31 mouse cellular contexts compared by ENCODE assay signal in the genomic region with DNA sequence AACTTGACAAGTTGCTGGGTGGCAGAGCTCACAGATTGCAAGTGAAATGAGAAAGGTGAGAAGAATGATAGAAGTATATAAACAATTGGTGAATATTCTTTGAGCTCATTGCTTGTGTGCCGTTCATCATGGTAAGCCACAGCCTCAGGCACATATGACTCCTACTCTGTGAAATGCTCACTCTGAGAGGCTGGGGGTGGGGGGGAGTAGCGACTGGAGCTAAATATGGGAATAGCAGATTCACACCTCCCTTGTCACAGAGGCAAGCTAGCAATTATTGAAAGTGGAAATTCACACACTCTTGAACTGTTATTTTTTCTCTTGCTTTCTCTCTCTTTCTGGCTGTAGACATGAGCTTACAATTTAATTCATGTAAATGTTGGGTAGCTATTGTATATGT.
A peak's percentile ranks its signal among the peaks of the same experiment; 100 is the strongest.
DNase-seq lines count a peak whose midpoint lies in the region; ATAC-seq and TF ChIP-seq lines count a peak whose summit lies in the region.
"Had no signal": no experiment of that assay in that cellular context is flagged by ENCODE, and none has a peak within 500 bp of the region (broad histone marks: within the 10 kb centered on the region; RNA-seq: fewer than 3 reads in every experiment).

No protein-coding gene starts in this region.

- intact Hi-C loops in left cerebral cortex, postnatal 10 days (cut with DNase I): no loop called here

- no peak overlapping the region for H3K9ac ChIP-seq in forebrain, postnatal 0 days
- no peak overlapping the region for H3K9ac ChIP-seq in forebrain, embryonic 14.5 days (ENCODE audit: low read length)
- H3K9ac ChIP-seq: embryonic facial prominence, embryonic 13.5 days; forebrain, embryonic 12.5 days; heart, embryonic 12.5 days; heart, embryonic 15.5 days; hindbrain, embryonic 13.5 days had no signal

- no peak for TF ChIP-seq CTCF in forebrain, postnatal 0 days (IDR thresholded peaks at IDR 0.05; ENCODE audit: low read depth)

- H3K9me3 ChIP-seq in forebrain, postnatal 0 days (ENCODE audit: low read length): no peaks in the 10 kb centered on the region
- no peaks in the 10 kb centered on the region for H3K9me3 ChIP-seq in forebrain, embryonic 14.5 days (replicated peaks; ENCODE audit: control insufficient read depth, low read length)
- H3K9me3 ChIP-seq: embryonic facial prominence, embryonic 10.5 days; embryonic facial prominence, embryonic 13.5 days; forebrain, embryonic 12.5 days; heart, embryonic 12.5 days; heart, embryonic 15.5 days; hindbrain, embryonic 10.5 days; hindbrain, embryonic 13.5 days had no signal

- peak; percentile 50 for ATAC-seq in forebrain, postnatal 0 days
- ATAC-seq in forebrain, embryonic 14.5 days: no peak
- ATAC-seq: activated CD4-positive, CD25-positive, alpha-beta regulatory T cell, adult 4 months; forebrain, embryonic 16.5 days; hindbrain, postnatal 0 days; inflammation-experienced regulatory T-cells, adult 6 months had no signal

- 82% methylated on average over 2 of the region's 2 CpGs for WGBS in forebrain, postnatal 0 days
- WGBS in forebrain, embryonic 14.5 days: 81% methylated on average over 2 of the region's 2 CpGs

- no peaks in the 10 kb centered on the region for H3K4me1 ChIP-seq in forebrain, postnatal 0 days (ENCODE audit: insufficient read depth)
- no peaks in the 10 kb centered on the region for H3K4me1 ChIP-seq in forebrain, embryonic 14.5 days (ENCODE audit: control insufficient read depth, insufficient read depth, low read length)
- H3K4me1 ChIP-seq: embryonic facial prominence, embryonic 10.5 days; embryonic facial prominence, embryonic 13.5 days; forebrain, embryonic 12.5 days; heart, embryonic 12.5 days; heart, embryonic 15.5 days; hindbrain, embryonic 10.5 days; hindbrain, embryonic 13.5 days had no signal

- H3K27me3 ChIP-seq in forebrain, postnatal 0 days (ENCODE audit: insufficient read depth, low read length): no peaks in the 10 kb centered on the region
- no peaks in the 10 kb centered on the region for H3K27me3 ChIP-seq in forebrain, embryonic 14.5 days (replicated peaks; ENCODE audit: control insufficient read depth, insufficient read depth, low read length)
- H3K27me3 ChIP-seq: embryonic facial prominence, embryonic 13.5 days; forebrain, embryonic 12.5 days; heart, embryonic 12.5 days; heart, embryonic 15.5 days; hindbrain, embryonic 13.5 days had no signal

- H3K4me2 ChIP-seq in forebrain, postnatal 0 days (ENCODE audit: low read depth): no peak overlapping the region
- no peak overlapping the region for H3K4me2 ChIP-seq in forebrain, embryonic 14.5 days (ENCODE audit: low read length)
- H3K4me2 ChIP-seq: embryonic facial prominence, embryonic 13.5 days; forebrain, embryonic 12.5 days; heart, embryonic 12.5 days; heart, embryonic 15.5 days; hindbrain, embryonic 13.5 days had no signal

- H3K4me3 ChIP-seq in forebrain, postnatal 0 days (ENCODE audit: low read depth, low read length): no peak overlapping the region
- H3K4me3 ChIP-seq in forebrain, embryonic 14.5 days (ENCODE audit: low read depth, low read length): no peak overlapping the region
- H3K4me3 ChIP-seq: embryonic facial prominence, embryonic 10.5 days; embryonic facial prominence, embryonic 13.5 days; erythroblast, embryonic 14.5 days; forebrain, embryonic 12.5 days; heart, embryonic 12.5 days; heart, embryonic 15.5 days; hindbrain, embryonic 10.5 days; hindbrain, embryonic 13.5 days had no signal

- H3K36me3 ChIP-seq in forebrain, postnatal 0 days (ENCODE audit: insufficient read depth): no peaks in the 10 kb centered on the region
- no peaks in the 10 kb centered on the region for H3K36me3 ChIP-seq in forebrain, embryonic 14.5 days (ENCODE audit: control insufficient read depth, insufficient read depth, low read length)
- H3K36me3 ChIP-seq: embryonic facial prominence, embryonic 10.5 days; embryonic facial prominence, embryonic 13.5 days; forebrain, embryonic 12.5 days; heart, embryonic 12.5 days; heart, embryonic 15.5 days; hindbrain, embryonic 10.5 days; hindbrain, embryonic 13.5 days had no signal

- H3K27ac ChIP-seq in forebrain, postnatal 0 days (ENCODE audit: low read depth, low read length): no peak overlapping the region
- no peak overlapping the region for H3K27ac ChIP-seq in forebrain, embryonic 14.5 days (ENCODE audit: low read depth, low read length)
- H3K27ac ChIP-seq: embryonic facial prominence, embryonic 10.5 days; embryonic facial prominence, embryonic 13.5 days; forebrain, embryonic 12.5 days; heart, embryonic 15.5 days; hindbrain, embryonic 10.5 days; hindbrain, embryonic 13.5 days; hindbrain, postnatal 0 days had no signal

- DNase-seq in forebrain, postnatal 0 days: no peak
- DNase-seq in forebrain, embryonic 14.5 days (ENCODE audit: low spot score): no peak
- DNase-seq in left cerebral cortex, adult 11 months (ENCODE audit: low spot score): peak; percentile 1
- DNase-seq in left cerebral cortex, postnatal 10 days (ENCODE audit: extremely low spot score in 1 of 2, low spot score in 2 of 2): no peak
- peak; percentile 24 to 34 for DNase-seq in right cerebral cortex, postnatal 10 days (ENCODE audit: low spot score in 2 of 2)
- no peak for DNase-seq in right cerebral cortex, postnatal 25 days
- DNase-seq in telencephalon, adult 2 months (ENCODE audit: low read depth, low spot score): peak; percentile 17
- no peak for DNase-seq in embryo, embryonic 10 days (ENCODE audit: low spot score)
- DNase-seq: adrenal gland, adult 8-10 months; adrenal gland, postnatal 25 days; cerebellum, adult 11 months; cerebellum, adult 2 months; cerebellum, adult 9-11 months; cerebellum, postnatal 25 days; embryo, embryonic 11 days; gastrocnemius, postnatal 25 days; heart, adult 18-20 months; heart, postnatal 10 days; heart, postnatal 36 days had no signal

Comparison
In these comparisons a context has a peak if more than half of its experiments do, and no peak if none do; other contexts are left out.
1. DNase-seq: peak in left cerebral cortex, adult 11 months (single experiment), right cerebral cortex, postnatal 10 days (2 of 2) and telencephalon, adult 2 months (single experiment); none in forebrain, postnatal 0 days (single experiment), forebrain, embryonic 14.5 days (single experiment), left cerebral cortex, postnatal 10 days (0 of 2), right cerebral cortex, postnatal 25 days (single experiment) and embryo, embryonic 10 days (single experiment).